Mouse (Mus musculus) embryonic fibroblast, embryonic 13.5 days (primary cell): Measurements from ENCODE around the gene Mllt3.

ENCODE experiments used
- CTCF ChIP-seq: IDR thresholded peaks from 2 replicates; pipeline ENCODE4 v1.5.1; 2011; ENCODE audit warnings: mild to moderate bottlenecking, control low read depth, low read length, moderate library complexity, borderline replicate concordance; ENCODE audit not compliant: insufficient read depth
- POLR2A ChIP-seq: IDR thresholded peaks from 2 replicates; pipeline ENCODE4 v1.6.1; 2011; ENCODE audit warnings: low read depth, mild to moderate bottlenecking, control low read depth, low read length, moderate library complexity

DNA sequence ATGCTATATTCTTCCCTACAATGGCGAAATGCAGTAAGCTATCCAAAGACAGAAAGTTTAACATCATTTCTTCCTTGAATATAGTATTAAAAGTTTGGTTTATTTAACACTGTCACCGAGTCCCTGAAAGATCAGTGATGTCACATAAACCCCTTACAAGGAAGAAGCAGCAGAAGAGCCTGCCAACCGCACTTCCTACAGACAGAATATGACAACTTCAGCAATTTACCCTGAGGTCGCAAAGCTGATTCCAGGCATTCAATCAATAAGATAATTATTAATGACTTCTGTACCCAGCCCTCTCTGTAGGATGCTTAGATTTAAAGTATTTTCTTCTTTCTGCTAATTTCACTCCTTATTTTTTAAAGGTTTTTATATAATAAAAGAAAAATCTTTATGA is 140.2 kb downstream of the Mllt3 start:
- TF ChIP-seq CTCF (no peak), POLR2A (no peak)
